Mouse (Mus musculus) mouse embryonic stem cell (cell line): ENCODE data around the gene Ubl5.
"Not testable (repeated sequence)": the region's sequence is repeated elsewhere in the genome, so short reads cannot be mapped to it uniquely, and the experiment has no call there.

Experiments
- in situ Hi-C, 2 experiments: fragments of 300-500 bp; cut with MboI; formaldehyde crosslinking; loops; 1 replicate in 1 of 2; 3 replicates in 1 of 2; pipeline ENCODE4 v1.14.3; 2019 to 2020; ENCODE audit warnings: low sequenced_read_pairs in 2 of 2, low pct_unique_long_range_greater_than_20kb in 1 of 2, mixed read lengths in 1 of 2; ENCODE audit not compliant: unreplicated experiment in 1 of 2

Ubl5 gene

GRCm38 (mm10) chr9:20642101-20642895, at the start of gene Ubl5:
Ubl5 (plus strand) TSS chr9:20642878.
- in situ Hi-C loops, result no loop called here

DNA sequence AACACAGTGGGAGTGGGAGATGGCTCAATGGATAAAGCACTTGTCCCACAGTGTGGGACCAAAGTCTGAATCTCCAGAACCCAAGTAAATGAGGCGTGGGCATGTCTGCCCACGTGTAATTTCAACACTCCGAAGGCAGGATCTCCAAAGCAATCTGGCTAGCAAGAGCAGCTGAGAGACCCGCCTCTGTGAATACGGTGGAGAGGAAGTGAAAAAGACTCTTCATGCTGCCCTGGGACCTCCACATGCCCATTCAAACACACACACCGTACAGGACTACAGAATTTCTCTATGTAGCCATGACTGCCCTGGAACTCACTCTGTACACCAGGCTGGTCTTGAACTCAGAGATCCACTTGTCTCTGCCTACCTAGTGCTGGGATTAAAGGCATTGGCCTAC, 41.4 kb upstream of the Ubl5 start:
- in situ Hi-C loops, result no loop called here

GRCm38 (mm10) chr9:20606269-20606668, 36.4 kb upstream of the Ubl5 start:
- in situ Hi-C loops, result no loop called here

GRCm38 (mm10) chr9:20607100-20607974, 35.3 kb upstream of the Ubl5 start:
- in situ Hi-C loops, result no loop called here

- in situ Hi-C loops, result loop anchor here in 1 of 2 experiments (10.0 kb wide), 1 partner anchor 145 kb away; the partner anchor contains the start of gene Zfp26
Observed at GRCm38 (mm10) chr9:20609831-20610464, 32.7 kb upstream of the Ubl5 start.

GRCm38 (mm10) chr9:20611976-20612375, 30.7 kb upstream of the Ubl5 start:
- in situ Hi-C loops, result loop anchor here in 1 of 2 experiments (10.0 kb wide), 1 partner anchor 147 kb away; the partner anchor contains the start of gene Zfp26

- in situ Hi-C loops, result loop anchor here in 1 of 2 experiments (10.0 kb wide), 1 partner anchor 152 kb away; the partner anchor contains the start of gene Zfp26
Observed at GRCm38 (mm10) chr9:20616685-20617084, 26.0 kb upstream of the Ubl5 start.

DNA sequence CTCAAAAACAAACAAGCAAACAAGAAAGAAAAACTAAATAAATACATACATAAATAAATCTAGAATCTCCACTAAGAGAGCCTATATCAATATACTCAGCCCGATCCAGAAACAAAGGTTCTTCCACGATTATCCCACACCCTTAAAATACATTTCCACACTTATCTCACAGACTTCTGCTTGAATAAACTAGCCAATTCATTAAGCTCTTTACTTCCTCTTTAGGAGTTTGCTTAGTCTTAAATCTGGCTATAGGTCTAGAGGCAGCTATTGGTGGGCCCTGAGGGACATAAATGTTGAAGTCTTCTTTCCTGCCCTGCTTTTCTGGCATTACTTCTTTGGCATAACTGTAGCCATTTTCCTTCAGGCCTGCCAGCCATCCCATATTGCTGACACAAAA, 11.3 kb upstream of the Ubl5 start:
- in situ Hi-C loops, result no loop called here

DNA sequence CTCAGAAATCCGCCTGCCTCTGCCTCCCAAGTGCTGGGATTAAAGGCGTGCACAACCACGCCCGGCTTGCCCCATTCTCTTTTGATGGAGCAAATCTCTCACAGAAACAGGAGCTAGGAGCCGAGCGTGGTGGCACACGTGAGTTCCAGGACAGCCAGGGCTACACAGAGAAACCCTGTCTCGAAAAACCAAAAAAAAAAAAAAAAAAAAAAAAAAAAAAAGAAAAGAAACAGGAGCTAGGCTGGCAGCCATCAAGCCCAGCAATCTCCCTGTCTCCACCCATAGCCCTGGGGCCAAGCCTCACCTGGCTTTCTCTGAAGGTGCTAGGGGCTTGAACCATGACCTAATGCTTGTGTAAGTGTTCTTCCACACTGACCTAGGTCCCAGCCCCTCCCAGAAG, 7.0 kb upstream of the Ubl5 start:
- in situ Hi-C loops, result not testable (repeated sequence)

DNA sequence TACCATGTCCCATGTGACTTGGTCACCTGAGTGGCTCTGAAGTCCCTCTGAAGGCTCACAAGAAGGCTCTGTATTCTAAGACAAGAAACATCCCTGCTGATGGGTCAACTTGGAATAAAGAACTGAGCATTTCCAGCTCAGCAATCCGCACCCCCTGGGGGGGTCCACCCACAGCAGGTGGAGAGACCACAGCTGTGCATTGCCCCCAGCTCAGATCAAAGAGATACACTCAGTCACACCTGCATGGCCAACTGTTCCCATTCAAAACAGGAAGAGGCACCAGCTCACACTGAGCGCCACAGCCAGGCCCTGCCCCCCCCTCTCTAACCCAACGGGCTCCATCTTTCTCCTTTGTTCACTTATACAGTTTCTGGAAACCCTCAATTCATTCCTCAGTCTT, 6.4 kb upstream of the Ubl5 start:
- in situ Hi-C loops, result no loop called here

- in situ Hi-C loops, result no loop called here
Observed at GRCm38 (mm10) chr9:20636790-20637189, 5.9 kb upstream of the Ubl5 start.

- in situ Hi-C loops, result no loop called here
Observed at GRCm38 (mm10) chr9:20638552-20638951, 4.1 kb upstream of the Ubl5 start.

GRCm38 (mm10) chr9:20639486-20639885, 3.2 kb upstream of the Ubl5 start:
- in situ Hi-C loops, result no loop called here

DNA sequence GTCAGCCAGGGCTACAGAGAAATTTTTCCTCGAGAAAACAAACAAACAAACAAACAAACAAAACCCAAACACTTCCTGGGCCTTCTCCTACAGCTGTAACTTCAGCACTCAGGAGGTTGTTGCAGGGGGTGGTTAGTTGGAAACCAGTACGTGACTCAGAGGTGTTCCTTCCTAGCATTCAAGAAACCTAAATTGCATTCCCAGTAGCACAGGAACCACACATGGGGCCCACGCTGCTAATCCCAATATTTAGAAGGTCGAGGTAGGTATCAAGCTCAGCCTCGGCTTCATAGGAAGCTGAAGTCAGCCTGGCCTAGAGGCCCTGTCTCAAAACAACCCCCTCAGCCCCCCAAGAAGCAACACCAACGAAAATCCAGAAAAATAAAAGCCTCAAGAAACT, 1.2 kb upstream of the Ubl5 start:
- in situ Hi-C loops, result no loop called here

DNA sequence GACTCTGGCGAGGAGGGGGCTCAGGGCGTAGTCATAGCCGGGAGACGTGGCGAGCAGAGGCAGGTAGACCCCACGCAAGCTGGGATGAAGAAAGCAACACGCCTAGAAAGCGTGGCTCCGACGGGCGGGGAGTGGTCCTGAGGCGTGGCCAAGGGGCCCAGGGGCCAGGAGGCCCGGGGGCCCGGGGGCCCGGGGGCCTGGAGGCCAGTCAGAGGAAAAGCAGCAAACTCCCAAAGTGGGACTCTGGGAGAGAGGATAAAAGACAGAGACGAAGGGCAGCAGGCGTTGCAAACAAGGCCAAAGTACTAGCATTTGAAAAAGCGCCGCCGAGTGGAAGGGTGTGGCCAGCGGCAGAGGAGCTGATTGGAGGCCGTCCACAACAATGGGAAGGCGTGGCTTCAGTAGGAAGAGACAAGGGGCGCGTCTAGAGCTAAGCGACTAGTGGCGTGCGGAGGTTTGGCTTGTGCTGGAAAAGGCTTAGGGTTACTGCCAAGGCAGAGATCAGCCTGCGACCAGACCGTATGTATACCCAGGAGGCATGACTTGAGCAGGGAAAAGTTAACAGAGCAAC, 303 bp downstream of the Ubl5 start:
- in situ Hi-C loops, result no loop called here

GRCm38 (mm10) chr9:20643781-20644180, 1.1 kb downstream of the Ubl5 start:
- in situ Hi-C loops, result no loop called here

DNA sequence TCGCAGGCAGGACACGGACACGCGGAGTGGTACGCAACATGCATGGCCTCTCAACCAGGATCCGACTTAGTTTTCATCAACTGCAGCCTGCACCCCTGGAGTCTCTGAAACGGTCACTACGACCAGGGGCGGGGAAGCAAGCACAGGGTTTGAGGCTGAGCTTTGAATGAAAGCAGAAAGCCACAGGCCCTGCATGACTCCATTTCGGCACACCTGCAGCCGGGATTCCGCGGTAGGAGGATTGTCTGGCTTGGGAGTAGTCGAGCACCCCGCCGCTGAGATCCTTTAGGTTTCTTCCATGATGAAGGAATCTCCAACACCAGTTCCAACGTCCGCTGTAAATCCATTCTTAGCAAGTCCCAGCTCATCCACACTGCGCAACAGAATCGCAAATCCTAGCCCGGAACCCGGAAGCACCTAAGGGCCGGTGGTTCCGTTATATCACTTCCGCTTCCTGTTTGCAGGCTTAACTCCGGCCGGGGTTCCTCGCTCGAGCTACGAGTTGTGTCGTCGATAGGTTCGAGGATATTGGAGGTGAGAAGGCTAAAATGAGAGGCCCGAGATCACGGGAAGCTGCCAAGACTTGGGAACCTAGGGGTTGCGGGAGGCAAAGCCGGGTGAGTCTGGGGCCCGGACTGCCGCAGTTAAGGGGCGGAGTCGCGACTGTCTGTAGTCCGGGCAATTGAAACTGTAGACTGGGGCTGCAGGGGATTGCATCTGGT, 1.8 kb downstream of the Ubl5 start, which contains the start of gene Fbxl12:
Gene Fbxl12, minus strand, starts transcription at position 408 of the 722 bp plus-strand sequence.
- in situ Hi-C loops, result no loop called here

- in situ Hi-C loops, result no loop called here
Observed at GRCm38 (mm10) chr9:20645121-20645520, 2.4 kb downstream of the Ubl5 start.
